Mouse (Mus musculus) brain, embryonic 14.5 days (tissue): ENCODE data around the gene Tssk3.

Source experiments
- CTCF ChIP-seq: fragments of 200-500 bp; IDR thresholded peaks from 2 replicates; pipeline ENCODE4 v1.5.1; 2012; ENCODE audit warnings: inconsistent platforms, mild to moderate bottlenecking, moderate library complexity, borderline replicate concordance; ENCODE audit not compliant: insufficient read depth, insufficient read length; ENCODE audit errors: extremely low read depth
- POLR2A ChIP-seq: fragments of 200-500 bp; IDR thresholded peaks from 2 replicates; pipeline ENCODE4 v1.6.1; 2012; ENCODE audit warnings: mild to moderate bottlenecking, inconsistent platforms, borderline replicate concordance; ENCODE audit not compliant: poor library complexity, insufficient read depth, insufficient read length, severe bottlenecking; ENCODE audit errors: extremely low read depth

DNA sequence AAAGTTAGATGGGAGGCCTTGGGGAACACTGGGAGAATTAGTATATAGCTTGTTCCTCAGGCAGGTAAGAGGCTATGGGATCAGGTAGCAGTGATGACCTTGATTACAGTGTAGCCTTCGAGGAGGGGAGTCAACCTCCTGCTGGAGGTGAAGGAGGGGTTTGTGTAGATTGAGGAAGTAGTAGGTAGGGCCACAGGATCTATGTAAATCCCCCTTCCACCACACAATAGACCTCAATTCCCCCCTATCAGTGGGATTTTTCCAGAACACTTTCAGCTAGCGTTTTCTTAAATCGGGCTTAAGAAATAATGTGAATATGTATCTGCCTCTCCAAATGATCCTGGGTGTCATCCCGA, 30.0 kb downstream of the Tssk3 start:
- TF ChIP-seq CTCF: no peak
- no peak for TF ChIP-seq POLR2A
